Mouse (Mus musculus) bone marrow macrophage, adult 2 months (primary cell): ENCODE results near the gene Nip7.
"Not testable (repeated sequence)": the region's sequence is repeated elsewhere in the genome, so short reads cannot be mapped to it uniquely, and the experiment has no call there.

Source experiments
- CTCF ChIP-seq: IDR thresholded peaks from 2 replicates; pipeline ENCODE4 v1.5.1; 2012; ENCODE audit warnings: low read depth, mild to moderate bottlenecking, low read length, moderate library complexity
- POLR2A ChIP-seq: IDR thresholded peaks from 2 replicates; pipeline ENCODE4 v1.6.1; 2012; ENCODE audit warnings: mild to moderate bottlenecking, low read depth, low read length, borderline replicate concordance

DNA sequence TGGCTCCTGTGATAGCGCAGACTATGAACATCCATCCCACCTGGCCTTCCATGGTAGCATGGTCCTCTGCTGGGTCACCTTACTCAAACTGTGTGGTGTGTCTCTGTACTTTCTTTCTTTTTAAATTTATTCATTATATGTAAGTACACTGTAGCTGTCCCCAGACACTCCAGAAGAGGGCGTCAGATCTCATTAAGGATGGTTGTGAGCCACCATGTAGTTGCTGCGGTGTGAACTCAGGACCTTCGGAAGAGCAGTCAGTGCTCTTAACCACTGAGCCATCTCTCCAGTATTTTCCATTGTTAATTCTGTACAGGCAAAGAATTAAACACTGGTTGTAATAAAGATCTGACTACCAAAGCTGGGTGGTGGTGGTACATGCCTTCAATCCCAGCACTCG, 51.4 kb downstream of the Nip7 start:
- not testable (repeated sequence) for TF ChIP-seq CTCF, POLR2A
